Mouse (Mus musculus) layer of hippocampus, adult 2 months (tissue): ENCODE measurements around the gene Ap4b1. TPM values are rescaled to one million over a fixed set of nuclear protein-coding genes. Genes with fewer than 3 reads are reported as not detected.
A peak's percentile ranks its signal among the peaks of the same experiment; 100 is the strongest.

Experiments
- DNase-seq, 2 experiments: peaks; one replicate each; pipeline ENCODE4 v3.0.0; 2022; ENCODE audit warnings: low spot score in 2 of 2
- H3K27ac ChIP-seq: fragments of 200-600 bp; 2 replicates; pipeline ENCODE4 v1.8.1; 2022
- H3K4me3 ChIP-seq: fragments of 200-600 bp; 2 replicates; pipeline ENCODE4 v1.8.1; 2022; ENCODE audit warnings: mild to moderate bottlenecking
- CTCF ChIP-seq: fragments of 200-600 bp; conservative IDR thresholded peaks from 2 replicates; pipeline ENCODE4 v1.8.1; 2022; ENCODE audit warnings: antibody characterized with exemption, mild to moderate bottlenecking, moderate library complexity
- long read RNA-seq, 2 experiments: library from polyadenylated mRNA; stranded (forward); transcript quantifications; one replicate each; pipeline ENCODE4 v2.0.0; 2021; ENCODE audit warnings: borderline mapping rate in 2 of 2
- total RNA-seq, 2 experiments: library from RNA; stranded (reverse); gene quantifications; 2 replicates each; pipeline ENCODE4 v1.2.3; 2021

Ap4b1 gene
- total RNA-seq, result 10 to 100 TPM; 12.7 to 13.3 TPM
- long read RNA-seq, experiment 1, transcript Ap4b1-201 (10 exons, 2,799 nt), result major isoform, 6 of 9 reads
- long read RNA-seq, experiment 1, partial matches to known transcripts, result 1 of 9 reads
- long read RNA-seq, experiment 1, other reads (novel, unspliced or antisense), result 1 of 9 reads
- long read RNA-seq, experiment 2, partial matches to known transcripts, result 2 of 7 reads
- long read RNA-seq, experiment 2, other reads (novel, unspliced or antisense), result 1 of 7 reads

DNA sequence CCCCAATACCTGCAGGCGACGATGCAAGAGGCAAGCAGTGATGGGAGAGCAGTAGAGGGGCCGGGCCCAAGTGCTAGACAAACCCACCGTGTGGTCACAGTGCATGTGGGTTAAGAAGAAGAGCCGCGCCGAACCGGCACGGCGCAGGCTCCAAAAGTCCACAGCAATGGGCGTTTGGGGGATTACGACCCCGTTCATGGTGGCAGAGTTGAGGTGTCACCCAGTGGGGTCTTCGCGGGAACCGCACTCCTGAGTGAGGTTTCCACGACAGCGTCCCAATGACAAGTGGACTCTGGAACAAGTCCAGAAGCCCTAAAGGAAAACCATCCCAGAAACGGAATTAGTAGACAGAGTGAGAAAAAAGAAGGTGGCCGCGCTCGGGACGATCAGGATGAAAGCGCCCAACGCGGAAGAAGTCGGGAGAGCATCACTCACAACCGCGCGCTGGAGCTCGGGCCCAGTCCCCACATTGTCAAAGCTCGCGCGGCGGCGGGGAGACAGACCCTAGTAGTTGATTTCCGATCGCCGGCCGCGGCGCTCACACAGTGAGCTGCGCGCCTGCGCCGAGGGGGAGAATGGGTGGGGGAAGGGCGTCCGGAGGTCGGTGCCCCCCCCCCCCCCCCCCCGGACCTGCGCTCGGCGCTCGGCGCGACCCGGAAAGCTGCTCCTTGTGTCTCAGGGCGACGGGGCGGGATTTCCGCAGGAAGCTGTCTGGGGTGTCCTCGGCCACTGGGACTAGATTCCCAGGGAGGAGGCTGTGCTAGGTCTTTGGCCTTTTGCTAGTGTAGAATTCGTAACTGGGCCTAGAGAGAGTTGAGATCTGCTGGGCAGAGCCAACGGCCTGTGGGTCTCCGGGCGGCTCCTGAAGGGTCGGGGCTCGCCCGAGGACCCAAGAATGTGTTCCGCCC is at the start of gene Ap4b1, which contains the start of the genes Dclre1b and Gm43064:
Ap4b1 (plus strand) TSS at position 630 of the 908 bp plus-strand sequence.
Dclre1b (minus strand) TSS at position 554 of the 908 bp plus-strand sequence.
Gm43064 (plus strand) TSS at position 683 of the 908 bp plus-strand sequence.
- TF ChIP-seq CTCF, result peak; percentile 20
- Histone ChIP-seq H3K4me3 (peak within 1 kb of the TSS; percentile 97), H3K27ac (peak within 1 kb of the TSS; percentile 95)
- DNase-seq, result peak; percentile 85 to 87

DNA sequence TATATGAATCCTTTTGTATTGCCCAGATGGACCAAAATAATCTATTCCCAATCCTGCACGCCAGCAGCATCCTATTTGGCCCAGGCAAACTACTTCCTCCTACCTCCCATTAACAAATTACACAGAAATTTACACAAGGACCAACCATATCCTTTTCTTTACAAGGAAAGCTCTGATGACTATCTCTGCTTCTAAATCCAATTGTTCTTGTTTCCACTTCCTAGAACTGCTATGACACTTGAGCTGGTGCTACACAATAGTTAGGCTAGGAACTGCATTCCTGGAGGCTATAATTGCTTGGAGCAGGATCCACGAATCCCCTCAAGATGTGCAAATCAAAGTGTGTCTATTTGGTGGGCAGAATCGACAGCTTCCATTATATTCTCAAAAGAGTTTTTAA is 42.5 kb upstream of the Ap4b1 start:
- no peak overlapping the region for H3K4me3 ChIP-seq
- H3K27ac ChIP-seq, result no peak overlapping the region
- no peak for DNase-seq
- no peak for TF ChIP-seq CTCF

DNA sequence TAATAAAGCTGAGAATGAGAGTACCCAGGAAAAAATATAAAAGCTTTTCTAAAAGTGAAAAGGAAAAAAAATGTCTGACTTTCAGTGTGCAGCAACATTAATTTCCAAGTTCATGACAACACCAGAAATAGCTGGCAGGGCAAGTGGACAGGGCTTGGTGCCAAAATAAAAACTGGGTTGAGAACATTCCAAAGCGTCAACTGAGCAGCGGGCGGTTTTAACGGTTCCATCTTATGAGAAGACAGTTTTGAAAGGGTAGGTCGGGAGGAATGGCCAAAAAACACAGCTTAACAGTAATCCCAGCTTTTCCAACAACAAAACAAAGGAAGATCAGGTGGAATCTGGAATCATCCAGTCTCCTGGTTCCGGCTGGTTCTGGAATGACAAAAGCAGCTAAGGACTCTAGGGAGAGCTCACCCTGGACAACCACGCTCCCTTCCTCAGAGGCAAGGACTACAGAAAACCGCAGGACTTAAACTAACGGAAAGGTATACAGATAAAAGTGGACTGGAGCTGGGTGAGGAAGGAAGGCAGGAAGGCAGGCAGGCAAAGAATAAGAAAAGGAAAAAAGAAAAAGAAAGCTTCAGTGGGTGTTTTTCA is 37.7 kb upstream of the Ap4b1 start:
- peak in 1 of 2 experiments; percentile 35 for DNase-seq
- Histone ChIP-seq H3K27ac (peak overlapping the region; percentile 80), H3K4me3 (no peak overlapping the region; the same call in 1 of the 2 replicates)
- TF ChIP-seq CTCF, result no peak

DNA sequence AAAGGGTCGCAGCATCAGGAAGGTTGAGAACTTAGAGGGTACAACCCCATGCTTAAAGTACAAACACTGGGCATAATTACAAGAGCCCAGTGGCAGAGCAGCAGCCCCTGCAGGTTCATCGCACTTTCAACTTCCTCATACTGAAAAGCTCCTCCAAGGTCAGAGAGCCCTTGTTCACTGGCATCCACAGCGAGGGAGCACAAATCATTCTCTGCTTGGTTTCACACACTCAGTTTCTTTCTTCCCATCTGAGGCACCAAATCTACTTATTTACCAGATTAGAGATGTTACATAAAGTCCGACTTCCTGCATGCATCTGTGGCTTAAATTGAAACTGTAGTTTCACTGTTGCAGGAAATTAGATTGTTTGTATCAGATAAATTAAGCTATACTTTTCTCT is 36.5 kb upstream of the Ap4b1 start:
- TF ChIP-seq CTCF, result no peak
- Histone ChIP-seq H3K27ac (peak overlapping the region; percentile 80), H3K4me3 (no peak overlapping the region)
- no peak for DNase-seq

DNA sequence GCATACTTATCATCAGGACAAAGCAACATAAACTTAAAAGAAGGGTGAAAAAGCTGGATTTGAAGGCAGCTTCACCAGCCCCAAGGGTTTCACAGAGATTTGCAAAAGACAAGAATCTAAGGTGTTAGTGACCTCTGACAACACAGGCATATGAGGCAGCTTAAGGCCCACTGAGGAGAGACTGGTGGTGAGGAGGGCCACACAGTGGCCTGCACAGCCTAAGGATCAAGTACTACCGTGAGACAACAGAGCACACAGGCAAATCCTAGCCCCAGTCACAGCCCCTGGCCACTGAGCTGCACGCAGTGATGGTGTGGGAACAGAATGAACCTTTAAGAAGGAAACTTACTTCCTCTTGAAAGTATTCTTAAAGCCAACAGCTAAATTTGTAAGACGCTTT is 35.8 kb upstream of the Ap4b1 start:
- DNase-seq, result no peak
- no peak for TF ChIP-seq CTCF
- Histone ChIP-seq H3K4me3 (no peak overlapping the region), H3K27ac (peak overlapping the region; percentile 80)

DNA sequence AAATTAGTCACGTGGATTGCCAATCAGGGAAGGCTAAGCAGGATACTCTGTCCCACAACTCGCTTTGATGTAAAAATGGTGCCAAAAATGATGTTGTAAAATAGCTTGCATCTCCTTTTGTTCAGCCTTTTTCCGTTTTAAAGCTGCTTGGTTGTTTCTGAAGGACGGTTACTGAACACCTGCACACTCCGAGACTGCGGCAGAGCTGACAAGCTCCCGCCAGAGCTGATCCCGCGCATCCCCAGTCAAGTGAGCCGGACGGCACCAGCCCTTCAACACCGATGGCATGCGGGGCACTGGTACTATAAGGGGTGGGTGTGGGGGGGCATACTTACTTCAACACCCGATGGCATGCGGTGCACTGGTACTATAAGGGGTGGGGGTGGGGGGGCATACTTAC is 35.3 kb upstream of the Ap4b1 start:
- Histone ChIP-seq H3K4me3 (no peak overlapping the region), H3K27ac (peak overlapping the region; percentile 80; the same call in 1 of the 2 replicates)
- no peak for DNase-seq
- TF ChIP-seq CTCF, result no peak

DNA sequence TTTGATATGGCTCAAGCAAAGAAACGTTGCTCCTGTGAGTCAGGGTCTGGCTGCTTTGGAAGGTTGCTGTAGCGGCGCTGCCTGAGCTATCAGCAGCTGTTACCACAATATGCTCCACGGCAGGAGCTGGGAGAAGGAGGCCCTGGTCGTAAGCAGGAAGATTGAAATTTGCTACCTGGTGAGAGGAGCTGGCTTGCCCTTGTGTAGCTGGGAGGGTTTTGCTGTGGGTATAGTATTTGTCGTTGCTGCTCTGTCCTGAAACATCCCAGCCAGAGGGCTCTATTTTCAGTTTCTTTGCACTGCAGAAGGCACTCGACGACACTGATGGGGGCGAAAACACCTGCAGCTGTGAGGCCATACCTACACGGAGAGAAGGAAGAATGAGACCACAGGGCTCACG is 31.4 kb upstream of the Ap4b1 start:
- Histone ChIP-seq H3K4me3 (no peak overlapping the region), H3K27ac (peak overlapping the region; percentile 72)
- peak in 1 of 2 experiments; percentile 41 for DNase-seq
- no peak for TF ChIP-seq CTCF

DNA sequence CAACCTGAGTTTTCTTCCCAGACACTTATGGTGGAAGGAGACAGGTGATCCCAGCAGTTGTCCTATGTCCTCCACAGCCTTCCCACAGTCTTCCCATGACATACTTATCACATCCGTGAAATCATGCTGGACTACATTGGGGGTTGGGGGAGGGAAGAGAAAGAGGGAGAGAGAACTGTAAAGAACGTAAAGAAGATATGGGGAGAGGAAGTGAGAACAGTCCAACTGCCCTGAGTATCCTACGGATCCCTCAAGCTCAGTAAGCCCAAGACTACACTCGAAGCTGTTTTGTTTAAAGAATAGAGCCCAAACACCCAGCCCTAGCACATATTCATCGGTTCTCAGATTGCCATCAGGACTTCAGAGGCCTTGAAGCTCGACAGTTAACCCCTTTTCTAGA is 30.7 kb upstream of the Ap4b1 start:
- no peak for TF ChIP-seq CTCF
- H3K4me3 ChIP-seq, result no peak overlapping the region
- H3K27ac ChIP-seq, result no peak overlapping the region
- DNase-seq, result no peak

DNA sequence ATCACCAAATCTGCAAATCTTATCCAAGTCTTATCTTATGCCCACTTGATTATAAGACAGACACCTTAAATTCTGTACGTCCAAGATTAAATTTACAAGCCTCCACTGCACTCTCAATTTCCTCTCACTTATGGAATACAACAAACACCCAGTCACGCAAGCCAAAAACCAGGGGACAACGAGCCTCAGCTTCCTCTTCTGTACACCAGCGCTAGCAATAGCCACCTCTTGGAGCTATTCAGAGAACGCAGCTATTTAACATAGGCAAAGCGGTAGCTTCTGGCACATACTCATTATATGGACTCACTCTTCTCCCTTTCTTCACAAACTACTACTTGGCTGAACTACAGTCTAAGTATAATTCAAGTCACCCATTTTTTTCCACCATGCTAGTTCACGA is 30.1 kb upstream of the Ap4b1 start:
- H3K27ac ChIP-seq, result no peak overlapping the region
- DNase-seq, result no peak
- no peak overlapping the region for H3K4me3 ChIP-seq
- TF ChIP-seq CTCF, result no peak

DNA sequence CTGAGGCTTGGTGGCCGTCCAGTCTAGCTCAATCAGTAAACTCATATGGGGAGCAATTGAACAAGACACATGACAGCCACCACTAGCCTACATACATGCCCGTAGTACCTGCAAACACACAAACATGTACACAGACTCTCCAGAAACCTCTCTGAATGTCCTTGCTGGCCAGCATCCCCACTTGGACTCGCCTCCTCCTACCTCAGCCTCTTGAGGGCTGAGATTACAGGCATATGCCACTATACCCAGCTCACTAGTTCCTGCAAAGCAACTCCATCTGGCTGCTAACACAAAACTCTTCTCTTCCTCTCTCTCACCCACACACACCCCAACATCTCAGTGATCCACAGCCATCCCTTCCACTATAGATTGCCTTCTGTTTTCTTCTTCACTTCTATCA is 29.0 kb upstream of the Ap4b1 start:
- Histone ChIP-seq H3K4me3 (no peak overlapping the region), H3K27ac (peak overlapping the region; percentile 37)
- TF ChIP-seq CTCF, result no peak
- DNase-seq, result peak in 1 of 2 experiments; percentile 41

DNA sequence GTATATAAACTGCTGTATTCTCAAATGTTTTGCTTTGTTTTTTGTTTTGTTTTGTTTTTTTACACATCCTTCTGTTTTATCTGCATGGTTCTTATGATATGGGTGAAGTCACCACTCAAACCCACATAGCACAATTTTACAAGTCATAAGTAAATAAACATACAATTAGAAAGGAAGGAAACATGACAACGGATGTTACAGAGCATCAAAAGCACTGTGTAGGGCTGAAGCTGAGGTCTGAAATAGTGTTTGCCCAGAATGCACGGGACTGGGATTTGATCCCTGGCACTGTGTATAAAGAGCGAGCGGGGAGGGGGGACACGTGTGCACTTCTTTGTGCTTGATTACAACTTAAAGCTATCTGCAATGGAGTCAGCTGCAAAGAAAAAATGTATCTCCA is 28.5 kb upstream of the Ap4b1 start:
- H3K27ac ChIP-seq, result peak overlapping the region; percentile 37
- no peak overlapping the region for H3K4me3 ChIP-seq
- TF ChIP-seq CTCF, result no peak
- no peak for DNase-seq

DNA sequence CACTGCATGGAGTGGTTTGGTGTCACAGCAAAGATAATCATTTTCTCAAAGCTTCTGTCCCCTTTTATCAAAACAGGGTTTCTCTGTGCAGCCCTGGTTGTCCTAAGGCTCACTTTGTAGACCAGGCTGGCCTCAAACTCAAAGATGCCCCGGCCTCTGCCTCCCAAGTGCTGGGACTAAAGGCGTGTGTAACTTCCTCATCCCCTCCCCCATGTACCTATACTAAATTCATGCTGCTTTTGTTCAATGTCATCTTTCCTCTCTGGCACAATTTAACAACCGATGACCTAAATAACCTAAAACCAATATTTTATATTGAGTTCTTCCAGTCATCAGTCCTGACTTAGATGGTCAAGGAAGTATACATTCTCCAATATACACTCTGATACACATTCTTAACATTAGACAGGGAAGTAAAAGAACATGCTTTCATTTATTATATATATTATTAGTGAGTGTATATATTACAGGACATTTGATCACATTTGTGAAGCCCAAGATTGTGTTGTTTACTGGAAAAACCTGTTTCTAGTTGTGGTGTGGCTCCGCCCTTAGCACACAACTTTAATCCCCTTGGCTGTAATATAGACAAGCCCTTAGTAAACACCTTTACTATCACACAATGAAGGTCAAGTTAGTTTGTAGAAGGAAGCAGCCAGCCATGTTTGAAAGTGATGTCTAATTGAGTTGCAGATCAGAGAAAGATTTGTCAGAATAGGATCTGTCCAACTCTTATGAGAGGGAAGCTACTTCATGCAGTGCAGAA is 26.3 kb upstream of the Ap4b1 start:
- no peak for TF ChIP-seq CTCF
- Histone ChIP-seq H3K27ac (no peak overlapping the region), H3K4me3 (no peak overlapping the region)
- DNase-seq, result no peak
